Mouse (Mus musculus): Measurements from ENCODE around the gene Olfr980. TPM values are rescaled to one million over a fixed set of nuclear protein-coding genes. Genes with fewer than 3 reads are reported as not detected.
"Not testable (repeated sequence)": the region's sequence is repeated elsewhere in the genome, so short reads cannot be mapped to it uniquely, and the experiment has no call there.

The Olfr980 gene
- not detected in 2 replicates for polyA plus RNA-seq (2016; fragmentation: Nextera tagmentation; extraction: Ambion mirVana)

GRCm38 (mm10) chr9:40009482-40009881 lies at the start of gene Olfr980:
TSS of gene Olfr980 (minus strand) at chr9:40009582.
- no peaks in the 10 kb centered on the region for H3K36me3 ChIP-seq
- H3K4me1 ChIP-seq: no peaks in the 10 kb centered on the region
- H3K27me3 ChIP-seq: no peaks in the 10 kb centered on the region
- H3K27ac ChIP-seq (replicated peaks): no peak within 1 kb of the TSS
- no peak for ATAC-seq (ENCODE audit: low FRiP score, low read depth)
- no peak within 1 kb of the TSS for H3K4me2 ChIP-seq (replicated peaks)
- H3K9ac ChIP-seq (replicated peaks): no peak within 1 kb of the TSS
- WGBS: 93% methylated on average over 1 of the region's 1 CpGs
- no peak within 1 kb of the TSS for H3K4me3 ChIP-seq
- no peaks in the 10 kb centered on the region for H3K9me3 ChIP-seq

- no peak for ATAC-seq (ENCODE audit: low FRiP score, low read depth)
- Histone ChIP-seq H3K4me2 (replicated peaks) (no peak overlapping the region), H3K27me3 (no peaks in the 10 kb centered on the region), H3K9me3 (no peaks in the 10 kb centered on the region), H3K4me1 (no peaks in the 10 kb centered on the region), H3K4me3 (no peak overlapping the region), H3K36me3 (no peaks in the 10 kb centered on the region), H3K9ac (replicated peaks) (no peak overlapping the region), H3K27ac (replicated peaks) (no peak overlapping the region)
- 91% methylated on average over 19 of the region's 19 CpGs for WGBS
These were observed 40.8 kb upstream of the Olfr980 start for GRCm38 (mm10) chr9:40050138-40050537.

- no peak for ATAC-seq (ENCODE audit: low FRiP score, low read depth)
- Histone ChIP-seq H3K27ac (replicated peaks) (no peak within 1 kb of the TSS), H3K27me3 (no peaks in the 10 kb centered on the region), H3K4me1 (no peaks in the 10 kb centered on the region), H3K36me3 (no peaks in the 10 kb centered on the region), H3K4me3 (no peak within 1 kb of the TSS), H3K9ac (replicated peaks) (no peak within 1 kb of the TSS), H3K9me3 (no peaks in the 10 kb centered on the region), H3K4me2 (replicated peaks) (no peak within 1 kb of the TSS)
- WGBS: 79% methylated on average over 2 of the region's 2 CpGs
These were observed 11.8 kb upstream of the Olfr980 start, which contains the start of gene Olfr981 for GRCm38 (mm10) chr9:40021164-40021563. TSS of gene Olfr981 (plus strand) at chr9:40021464.

GRCm38 (mm10) chr9:40003365-40003764 lies 6.0 kb downstream of the Olfr980 start, which contains the start of gene Olfr979:
TSS of gene Olfr979 (minus strand) at chr9:40003465.
- no peak within 1 kb of the TSS for H3K27ac ChIP-seq (replicated peaks)

GRCm38 (mm10) chr9:39991813-39992212 lies 17.6 kb downstream of the Olfr980 start, which contains the start of gene Olfr978:
TSS of gene Olfr978 (plus strand) at chr9:39992113.
- Histone ChIP-seq H3K4me3 (no peak within 1 kb of the TSS), H3K9me3 (no peaks in the 10 kb centered on the region), H3K4me2 (replicated peaks) (no peak within 1 kb of the TSS), H3K9ac (replicated peaks) (no peak within 1 kb of the TSS), H3K36me3 (no peaks in the 10 kb centered on the region), H3K27me3 (no peaks in the 10 kb centered on the region), H3K27ac (replicated peaks) (no peak within 1 kb of the TSS), H3K4me1 (no peaks in the 10 kb centered on the region)
- 86% methylated on average over 2 of the region's 2 CpGs for WGBS
- no peak for ATAC-seq (ENCODE audit: low FRiP score, low read depth)

More at GRCm38 (mm10) chr9:40003365-40003764, 6.0 kb downstream of the Olfr980 start, which contains the start of gene Olfr979:
- no peaks in the 10 kb centered on the region for H3K27me3 ChIP-seq
- H3K9me3 ChIP-seq: no peaks in the 10 kb centered on the region
- H3K9ac ChIP-seq (replicated peaks): no peak within 1 kb of the TSS
- WGBS: 90% methylated on average over 1 of the region's 1 CpGs
- no peaks in the 10 kb centered on the region for H3K4me1 ChIP-seq
- no peak for ATAC-seq (ENCODE audit: low FRiP score, low read depth)
- no peaks in the 10 kb centered on the region for H3K36me3 ChIP-seq
- H3K4me3 ChIP-seq: no peak within 1 kb of the TSS
- no peak within 1 kb of the TSS for H3K4me2 ChIP-seq (replicated peaks)

- H3K9ac ChIP-seq (replicated peaks); H3K4me3 ChIP-seq; H3K4me1 ChIP-seq; ATAC-seq (ENCODE audit: low FRiP score, low read depth); H3K27ac ChIP-seq (replicated peaks); H3K27me3 ChIP-seq; H3K36me3 ChIP-seq; H3K4me2 ChIP-seq (replicated peaks); H3K9me3 ChIP-seq: not testable (repeated sequence)
- WGBS: 97% methylated on average over 1 of the region's 1 CpGs
These were observed 32.7 kb downstream of the Olfr980 start for GRCm38 (mm10) chr9:39976581-39977145.

GRCm38 (mm10) chr9:39961033-39961432 lies 48.3 kb downstream of the Olfr980 start, which contains the start of gene Olfr976:
TSS of gene Olfr976 (minus strand) at chr9:39961133.
- H3K27me3 ChIP-seq; H3K4me3 ChIP-seq; H3K4me1 ChIP-seq; H3K36me3 ChIP-seq; H3K4me2 ChIP-seq (replicated peaks); H3K27ac ChIP-seq (replicated peaks); ATAC-seq (ENCODE audit: low FRiP score, low read depth); H3K9me3 ChIP-seq; H3K9ac ChIP-seq (replicated peaks): not testable (repeated sequence)
- WGBS: 86% methylated on average over 6 of the region's 9 CpGs

Other genes with a start within 250 kb of the Olfr980 start
- not detected in 2 replicates for gene Olfr968, start 226.3 kb downstream of the Olfr980 start, polyA plus RNA-seq (2016; fragmentation: Nextera tagmentation; extraction: Ambion mirVana)
- gene Olfr969, start 218.6 kb downstream of the Olfr980 start, polyA plus RNA-seq (2016; fragmentation: Nextera tagmentation; extraction: Ambion mirVana): not detected in 2 replicates
- not detected in 2 replicates for gene Olfr970, start 200.7 kb downstream of the Olfr980 start, polyA plus RNA-seq (2016; fragmentation: Nextera tagmentation; extraction: Ambion mirVana)
- not detected in 2 replicates for gene Olfr971, start 172.7 kb downstream of the Olfr980 start, polyA plus RNA-seq (2016; fragmentation: Nextera tagmentation; extraction: Ambion mirVana)
- not detected in 2 replicates for gene Olfr972, start 143.2 kb downstream of the Olfr980 start, polyA plus RNA-seq (2016; fragmentation: Nextera tagmentation; extraction: Ambion mirVana)
- not detected in 2 replicates for gene Olfr229, start 102.2 kb downstream of the Olfr980 start, polyA plus RNA-seq (2016; fragmentation: Nextera tagmentation; extraction: Ambion mirVana)
- not detected in 2 replicates for gene Olfr974, start 72.1 kb downstream of the Olfr980 start, polyA plus RNA-seq (2016; fragmentation: Nextera tagmentation; extraction: Ambion mirVana)
- gene Olfr975, start 57.5 kb downstream of the Olfr980 start, polyA plus RNA-seq (2016; fragmentation: Nextera tagmentation; extraction: Ambion mirVana): not detected in 2 replicates
- not detected in 2 replicates for gene Olfr976, start 48.4 kb downstream of the Olfr980 start, polyA plus RNA-seq (2016; fragmentation: Nextera tagmentation; extraction: Ambion mirVana)
- not detected in 2 replicates for gene Olfr978, start 17.5 kb downstream of the Olfr980 start, polyA plus RNA-seq (2016; fragmentation: Nextera tagmentation; extraction: Ambion mirVana)
- not detected in 2 replicates for gene Olfr979, start 6.1 kb downstream of the Olfr980 start, polyA plus RNA-seq (2016; fragmentation: Nextera tagmentation; extraction: Ambion mirVana)
- not detected in 2 replicates for gene Olfr981, start 11.9 kb upstream of the Olfr980 start, polyA plus RNA-seq (2016; fragmentation: Nextera tagmentation; extraction: Ambion mirVana)
- not detected in 2 replicates for gene Olfr982, start 64.2 kb upstream of the Olfr980 start, polyA plus RNA-seq (2016; fragmentation: Nextera tagmentation; extraction: Ambion mirVana)
- gene Olfr983, start 84.0 kb upstream of the Olfr980 start, polyA plus RNA-seq (2016; fragmentation: Nextera tagmentation; extraction: Ambion mirVana): not detected in 2 replicates
- not detected in 2 replicates for gene Olfr984, start 104.6 kb upstream of the Olfr980 start, polyA plus RNA-seq (2016; fragmentation: Nextera tagmentation; extraction: Ambion mirVana)
- gene Olfr985, start 120.6 kb upstream of the Olfr980 start, polyA plus RNA-seq (2016; fragmentation: Nextera tagmentation; extraction: Ambion mirVana): not detected in 2 replicates
- not detected in 2 replicates for gene Tmem225, start 138.5 kb upstream of the Olfr980 start, polyA plus RNA-seq (2016; fragmentation: Nextera tagmentation; extraction: Ambion mirVana)
- gene Olfr986, start 171.3 kb upstream of the Olfr980 start, polyA plus RNA-seq (2016; fragmentation: Nextera tagmentation; extraction: Ambion mirVana): not detected in 2 replicates
- 8.4 and 9.1 TPM in 2 replicates for gene Zfp202, start 182.7 kb upstream of the Olfr980 start, polyA plus RNA-seq (2016; fragmentation: Nextera tagmentation; extraction: Ambion mirVana)

Measured in midbrain, embryonic 12.5 days (tissue).